8 mouse cellular contexts compared by ENCODE assay signal in genomic region chr16:28928466-28928814, GRCm38 (mm10). TPM values are rescaled to one million over a fixed set of nuclear protein-coding genes. Genes with fewer than 3 reads are reported as not detected.
DNase-seq lines count a peak whose midpoint lies in the region; ATAC-seq and TF ChIP-seq lines count a peak whose summit lies in the region.

No protein-coding gene starts in this region.

- under 1% methylated on average over 10 of the region's 10 CpGs for WGBS in embryonic facial prominence, embryonic 12.5 days
- WGBS in hindbrain, embryonic 15.5 days, result under 1% methylated on average over 10 of the region's 10 CpGs
- under 1% methylated on average over 10 of the region's 10 CpGs for WGBS in limb, embryonic 15.5 days
- WGBS in neural tube, embryonic 13.5 days, result under 1% methylated on average over 10 of the region's 10 CpGs

- peaks cover 58% of the 10 kb centered on the region for H3K79me2 ChIP-seq in C2C12 (ENCODE audit: control insufficient read depth, insufficient read depth)

- peak overlapping the region; percentile 76 for H3K4me3 ChIP-seq in C2C12 (ENCODE audit: insufficient read depth, poor library complexity, severe bottlenecking)
- H3K4me3 ChIP-seq in embryonic facial prominence, embryonic 12.5 days, result peak overlapping the region; percentile 68
- peak overlapping the region; percentile 100 for H3K4me3 ChIP-seq in hindbrain, embryonic 15.5 days
- H3K4me3 ChIP-seq in limb, embryonic 15.5 days, result peak overlapping the region; percentile 81
- H3K4me3 ChIP-seq in neural tube, embryonic 13.5 days, result peak overlapping the region; percentile 59

- peak overlapping the region; percentile 59 for H3K4me2 ChIP-seq in embryonic facial prominence, embryonic 12.5 days (replicated peaks)
- peak overlapping the region; percentile 74 for H3K4me2 ChIP-seq in hindbrain, embryonic 15.5 days
- H3K4me2 ChIP-seq in limb, embryonic 15.5 days, result peak overlapping the region; percentile 84
- H3K4me2 ChIP-seq in neural tube, embryonic 13.5 days, result peak overlapping the region; percentile 64

- H3K27ac ChIP-seq in embryonic facial prominence, embryonic 12.5 days, result peak overlapping the region; percentile 92
- H3K27ac ChIP-seq in hindbrain, embryonic 15.5 days (replicated peaks), result peak overlapping the region; percentile 96
- H3K27ac ChIP-seq in limb, embryonic 15.5 days, result peak overlapping the region; percentile 89
- H3K27ac ChIP-seq in neural tube, embryonic 13.5 days (replicated peaks), result peak overlapping the region; percentile 96

- peaks cover 10% of the 10 kb centered on the region for H3K36me3 ChIP-seq in C2C12 (ENCODE audit: control insufficient read depth, insufficient read depth)
- H3K36me3 ChIP-seq in embryonic facial prominence, embryonic 12.5 days, result no peaks in the 10 kb centered on the region
- H3K36me3 ChIP-seq in hindbrain, embryonic 15.5 days, result no peaks in the 10 kb centered on the region
- H3K36me3 ChIP-seq in limb, embryonic 15.5 days, result no peaks in the 10 kb centered on the region
- no peaks in the 10 kb centered on the region for H3K36me3 ChIP-seq in neural tube, embryonic 13.5 days

- peak overlapping the region; percentile 86 for H3ac ChIP-seq in C2C12 (ENCODE audit: control insufficient read depth, insufficient read length, low read depth)

- peak overlapping the region; percentile 80 for H3K9ac ChIP-seq in embryonic facial prominence, embryonic 12.5 days
- peak overlapping the region; percentile 98 for H3K9ac ChIP-seq in hindbrain, embryonic 15.5 days
- H3K9ac ChIP-seq in limb, embryonic 15.5 days, result peak overlapping the region; percentile 70
- peak overlapping the region; percentile 80 for H3K9ac ChIP-seq in neural tube, embryonic 13.5 days

- ATAC-seq in embryonic facial prominence, embryonic 12.5 days (ENCODE audit: insufficient number of reproducible peaks, insufficient read depth, low FRiP score, low TSS enrichment), result no peak
- no peak for ATAC-seq in hindbrain, embryonic 15.5 days (ENCODE audit: low FRiP score, low read depth)
- no peak; the same call in 1 of the 2 replicates for ATAC-seq in limb, embryonic 15.5 days (ENCODE audit: insufficient number of reproducible peaks, low FRiP score, low TSS enrichment, low read depth)
- ATAC-seq in neural tube, embryonic 13.5 days (ENCODE audit: low read depth), result peak; percentile 38

- DNase-seq in adrenal gland, postnatal 4 days (ENCODE audit: low spot score in 2 of 2), result peak; percentile 8 to 9
- DNase-seq in adrenal gland, postnatal 10 days, result no peak
- DNase-seq in thymus, adult 18-20 months, result no peak

- H3K4me1 ChIP-seq in embryonic facial prominence, embryonic 12.5 days, result peaks cover 12% of the 10 kb centered on the region
- peaks cover 48% of the 10 kb centered on the region for H3K4me1 ChIP-seq in hindbrain, embryonic 15.5 days (replicated peaks)
- H3K4me1 ChIP-seq in limb, embryonic 15.5 days, result peaks cover 14% of the 10 kb centered on the region
- peaks cover 44% of the 10 kb centered on the region for H3K4me1 ChIP-seq in neural tube, embryonic 13.5 days (replicated peaks)

- H3K9me3 ChIP-seq in embryonic facial prominence, embryonic 12.5 days, result no peaks in the 10 kb centered on the region
- no peaks in the 10 kb centered on the region for H3K9me3 ChIP-seq in hindbrain, embryonic 15.5 days
- H3K9me3 ChIP-seq in limb, embryonic 15.5 days, result no peaks in the 10 kb centered on the region
- no peaks in the 10 kb centered on the region for H3K9me3 ChIP-seq in neural tube, embryonic 13.5 days

- H3K27me3 ChIP-seq in C2C12 (ENCODE audit: control insufficient read depth, insufficient read depth, insufficient read length), result no peaks in the 10 kb centered on the region
- no peaks in the 10 kb centered on the region for H3K27me3 ChIP-seq in embryonic facial prominence, embryonic 12.5 days
- peaks cover 4% of the 10 kb centered on the region; the same call in 1 of the 2 replicates for H3K27me3 ChIP-seq in hindbrain, embryonic 15.5 days
- peaks cover 12% of the 10 kb centered on the region for H3K27me3 ChIP-seq in limb, embryonic 15.5 days
- peaks cover 32% of the 10 kb centered on the region for H3K27me3 ChIP-seq in neural tube, embryonic 13.5 days

- H3K79me3 ChIP-seq in C2C12 (ENCODE audit: low read depth), result peaks cover 33% of the 10 kb centered on the region

- no peak for TF ChIP-seq CTCF in C2C12 (IDR thresholded peaks at IDR 0.05; ENCODE audit: control insufficient read depth, insufficient read depth, insufficient read length)

TF ChIP-seq in C2C12, 6 proteins besides CTCF, POLR2A, EP300 and RAD21:
- TF ChIP-seq CEBPB (IDR thresholded peaks at IDR 0.05; ENCODE audit: low read depth) (no peak), MYOG (IDR thresholded peaks at IDR 0.05; ENCODE audit: control insufficient read depth, extremely low read depth, insufficient read length) (no peak), MYOD1 (IDR thresholded peaks at IDR 0.05; ENCODE audit: control insufficient read depth, insufficient read length, low read depth) (no peak), USF1 (IDR thresholded peaks at IDR 0.05; ENCODE audit: low read depth) (no peak), FOSL1 (IDR thresholded peaks at IDR 0.05; ENCODE audit: insufficient read depth, low read length, poor library complexity, severe bottlenecking) (no peak), MAX (IDR thresholded peaks at IDR 0.05) (no peak)

RNA-seq across cellular contexts. Expression of gene Mb21d2, which starts 1.0 kb away (rescaled TPM):
- 10 to 100 TPM; 16.5 to 19.3 TPM for total RNA-seq in adrenal gland, postnatal 4 days (2021)
- total RNA-seq in adrenal gland, postnatal 10 days (2021), result 10 to 100 TPM in 1 of 2 experiments, 1 to 10 TPM in 1; 9.7 to 11.4 TPM
- 9.2 TPM for polyA plus RNA-seq in C2C12 (2012; fragmentation: generic; extraction: Trizol)
- 10.4 and 10.8 TPM in 2 replicates for polyA plus RNA-seq in embryonic facial prominence, embryonic 12.5 days (2016; fragmentation: Nextera tagmentation; extraction: Ambion mirVana)
- polyA plus RNA-seq in hindbrain, embryonic 15.5 days (2015; fragmentation: Nextera tagmentation; extraction: Ambion mirVana), result 21.6 and 22.5 TPM in 2 replicates
- polyA plus RNA-seq in limb, embryonic 15.5 days (2015; fragmentation: Nextera tagmentation; extraction: Ambion mirVana), result 7.4 and 7.7 TPM in 2 replicates
- 13.5 TPM in 2 replicates for polyA plus RNA-seq in neural tube, embryonic 13.5 days (2015; fragmentation: Nextera tagmentation; extraction: Ambion mirVana)

Comparison
In these comparisons a context has a peak if more than half of its experiments do, and no peak if none do; other contexts are left out.
1. DNase-seq: peak in adrenal gland, postnatal 4 days (2 of 2); none in adrenal gland, postnatal 10 days (single experiment) and thymus, adult 18-20 months (0 of 2).
2. Peak in every context shown above with its lines, with median percentiles within 50 percentile points of each other: H3K4me3 ChIP-seq, H3K27ac ChIP-seq, H3K4me2 ChIP-seq and H3K9ac ChIP-seq.